Mouse (Mus musculus) hindbrain, embryonic 15.5 days (tissue): ENCODE measurements at regions not wholly inside any gene's neighbourhood (a gene's known extent, or its start where the extent isn't known, plus 50 kb on each side); places are given as distances from the start of the nearest gene placed in this dataset.

Experiments used
- ATAC-seq: fragments of 200-750 bp; cut with Nextera tagmentation; 2 replicates; pipeline ENCODE4 v1.8.0; 2017; ENCODE audit warnings: low read depth, moderate number of reproducible peaks, moderate TSS enrichment; ENCODE audit not compliant: low FRiP score
- H3K27ac ChIP-seq: fragments of 300-500 bp; sonication (generic); replicated peaks from 2 replicates; pipeline ENCODE4 v1.5.1; 2015; ENCODE audit warnings: mild to moderate bottlenecking, inconsistent platforms
- H3K27me3 ChIP-seq: fragments of 300-500 bp; sonication (generic); 2 replicates; pipeline ENCODE4 v1.6.1; 2015; ENCODE audit warnings: control low read depth, inconsistent platforms
- H3K36me3 ChIP-seq: fragments of 300-500 bp; sonication (generic); 2 replicates; pipeline ENCODE4 v1.6.1; 2015; ENCODE audit warnings: control low read depth, inconsistent platforms
- H3K4me1 ChIP-seq: fragments of 300-500 bp; sonication (generic); replicated peaks from 2 replicates; pipeline ENCODE4 v1.6.1; 2015; ENCODE audit warnings: control low read depth, inconsistent platforms
- H3K4me2 ChIP-seq: fragments of 300-500 bp; sonication (generic); 2 replicates; pipeline ENCODE4 v1.6.1; 2015; ENCODE audit warnings: moderate library complexity, mild to moderate bottlenecking, inconsistent platforms
- H3K4me3 ChIP-seq: fragments of 300-500 bp; sonication (generic); 2 replicates; pipeline ENCODE4 v1.5.1; 2015; ENCODE audit warnings: mild to moderate bottlenecking, inconsistent platforms
- H3K9ac ChIP-seq: fragments of 300-500 bp; sonication (generic); 2 replicates; pipeline ENCODE4 v1.6.1; 2015; ENCODE audit warnings: inconsistent platforms
- H3K9me3 ChIP-seq: fragments of 300-500 bp; sonication (generic); 2 replicates; pipeline ENCODE4 v1.6.1; 2016; ENCODE audit warnings: control low read depth, inconsistent platforms
- WGBS: fragments of 180-500 bp; shearing (Covaris S2); methylation state at CpG from one replicate; pipeline ENCODE4 v1.1.7; 2015; 5-methylcytosine and 5-hydroxymethylcytosine counted together

- Histone ChIP-seq H3K36me3 (no peaks in the 10 kb centered on the region), H3K27me3 (no peaks in the 10 kb centered on the region), H3K27ac (no peak overlapping the region), H3K4me2 (no peak overlapping the region), H3K4me1 (no peaks in the 10 kb centered on the region), H3K9ac (no peak overlapping the region), H3K4me3 (no peak overlapping the region), H3K9me3 (no peaks in the 10 kb centered on the region)
- no peak for ATAC-seq
Measured at GRCm38 (mm10) chr2:48513848-48514247, 300.1 kb upstream of the Acvr2a start.

- Histone ChIP-seq H3K27me3 (no peaks in the 10 kb centered on the region), H3K36me3 (no peaks in the 10 kb centered on the region), H3K27ac (no peak overlapping the region), H3K9ac (no peak overlapping the region), H3K4me1 (no peaks in the 10 kb centered on the region), H3K9me3 (no peaks in the 10 kb centered on the region), H3K4me3 (no peak overlapping the region), H3K4me2 (no peak overlapping the region)
- ATAC-seq = no peak
- WGBS = 70% methylated on average over 5 of the region's 5 CpGs
Measured at GRCm38 (mm10) chr2:48519838-48520404, 294.0 kb upstream of the Acvr2a start.

GRCm38 (mm10) chr2:48520535-48520971, 293.4 kb upstream of the Acvr2a start:
- Histone ChIP-seq H3K4me1 (no peaks in the 10 kb centered on the region), H3K36me3 (no peaks in the 10 kb centered on the region), H3K27ac (no peak overlapping the region), H3K9ac (no peak overlapping the region), H3K4me3 (no peak overlapping the region), H3K27me3 (no peaks in the 10 kb centered on the region), H3K4me2 (no peak overlapping the region), H3K9me3 (no peaks in the 10 kb centered on the region)
- 70% methylated on average over 2 of the region's 2 CpGs for WGBS
- no peak for ATAC-seq

- Histone ChIP-seq H3K4me3 (no peak overlapping the region), H3K27ac (no peak overlapping the region), H3K27me3 (no peaks in the 10 kb centered on the region), H3K4me1 (peaks cover 10% of the 10 kb centered on the region), H3K36me3 (no peaks in the 10 kb centered on the region), H3K9me3 (no peaks in the 10 kb centered on the region), H3K4me2 (no peak overlapping the region), H3K9ac (no peak overlapping the region)
- ATAC-seq = no peak
- WGBS = 94% methylated on average over 2 of the region's 2 CpGs
Measured at GRCm38 (mm10) chr2:48535453-48535852, 278.5 kb upstream of the Acvr2a start.

GRCm38 (mm10) chr2:48536930-48537329, 277.0 kb upstream of the Acvr2a start:
- H3K9ac ChIP-seq = no peak overlapping the region
- no peaks in the 10 kb centered on the region for H3K9me3 ChIP-seq
- H3K27ac ChIP-seq = no peak overlapping the region
- peaks cover 10% of the 10 kb centered on the region for H3K4me1 ChIP-seq
- H3K36me3 ChIP-seq = no peaks in the 10 kb centered on the region
- no peak overlapping the region for H3K4me3 ChIP-seq
- WGBS = 71% methylated on average over 4 of the region's 4 CpGs
- ATAC-seq = no peak
- H3K4me2 ChIP-seq = no peak overlapping the region
- H3K27me3 ChIP-seq = no peaks in the 10 kb centered on the region

- peak overlapping the region; percentile 39 for H3K9ac ChIP-seq
- H3K27ac ChIP-seq = peak overlapping the region; percentile 60
- H3K36me3 ChIP-seq = no peaks in the 10 kb centered on the region
- H3K4me2 ChIP-seq = peak overlapping the region; percentile 57
- H3K4me3 ChIP-seq = peak overlapping the region; percentile 28
- no peaks in the 10 kb centered on the region for H3K9me3 ChIP-seq
- WGBS = 11% methylated on average over 13 of the region's 13 CpGs
- no peaks in the 10 kb centered on the region for H3K27me3 ChIP-seq
- peaks cover 10% of the 10 kb centered on the region for H3K4me1 ChIP-seq
- ATAC-seq = peak; percentile 92
Measured at GRCm38 (mm10) chr2:48538668-48539341, 275.1 kb upstream of the Acvr2a start.

GRCm38 (mm10) chr2:48539465-48540055, 274.3 kb upstream of the Acvr2a start:
- Histone ChIP-seq H3K9ac (no peak overlapping the region), H3K27ac (no peak overlapping the region), H3K36me3 (no peaks in the 10 kb centered on the region), H3K4me3 (no peak overlapping the region), H3K4me2 (peak overlapping the region; percentile 57), H3K4me1 (peaks cover 10% of the 10 kb centered on the region), H3K27me3 (no peaks in the 10 kb centered on the region), H3K9me3 (no peaks in the 10 kb centered on the region)
- no peak for ATAC-seq
- WGBS = 54% methylated on average over 4 of the region's 4 CpGs

GRCm38 (mm10) chr2:48544377-48544776, 269.5 kb upstream of the Acvr2a start:
- no peak overlapping the region for H3K27ac ChIP-seq
- H3K27me3 ChIP-seq = no peaks in the 10 kb centered on the region
- no peaks in the 10 kb centered on the region for H3K36me3 ChIP-seq
- no peaks in the 10 kb centered on the region for H3K9me3 ChIP-seq
- no peak overlapping the region for H3K4me3 ChIP-seq
- 67% methylated on average over 4 of the region's 4 CpGs for WGBS
- H3K4me1 ChIP-seq = no peaks in the 10 kb centered on the region
- H3K4me2 ChIP-seq = no peak overlapping the region
- no peak overlapping the region for H3K9ac ChIP-seq
- no peak for ATAC-seq

GRCm38 (mm10) chr2:48545072-48545471, 268.8 kb upstream of the Acvr2a start:
- 64% methylated on average over 4 of the region's 4 CpGs for WGBS
- H3K27ac ChIP-seq = no peak overlapping the region
- no peak overlapping the region for H3K4me3 ChIP-seq

GRCm38 (mm10) chr2:48545679-48546078, 268.2 kb upstream of the Acvr2a start:
- Histone ChIP-seq H3K27ac (no peak overlapping the region), H3K9ac (no peak overlapping the region), H3K4me3 (no peak overlapping the region), H3K4me2 (no peak overlapping the region), H3K4me1 (no peaks in the 10 kb centered on the region), H3K36me3 (no peaks in the 10 kb centered on the region), H3K27me3 (no peaks in the 10 kb centered on the region), H3K9me3 (no peaks in the 10 kb centered on the region)
- WGBS = 53% methylated on average over 4 of the region's 4 CpGs
- no peak for ATAC-seq

More at GRCm38 (mm10) chr2:48545072-48545471, 268.8 kb upstream of the Acvr2a start:
- Histone ChIP-seq H3K36me3 (no peaks in the 10 kb centered on the region), H3K4me1 (no peaks in the 10 kb centered on the region), H3K9ac (no peak overlapping the region), H3K4me2 (no peak overlapping the region), H3K9me3 (no peaks in the 10 kb centered on the region), H3K27me3 (no peaks in the 10 kb centered on the region)
- ATAC-seq = no peak

GRCm38 (mm10) chr2:48546194-48546593, 267.7 kb upstream of the Acvr2a start:
- no peak overlapping the region for H3K9ac ChIP-seq
- H3K36me3 ChIP-seq = no peaks in the 10 kb centered on the region
- no peaks in the 10 kb centered on the region for H3K4me1 ChIP-seq
- H3K9me3 ChIP-seq = no peaks in the 10 kb centered on the region
- no peak overlapping the region for H3K27ac ChIP-seq
- H3K27me3 ChIP-seq = no peaks in the 10 kb centered on the region
- no peak overlapping the region for H3K4me2 ChIP-seq
- no peak overlapping the region for H3K4me3 ChIP-seq
- WGBS = 92% methylated on average over 4 of the region's 4 CpGs
- ATAC-seq = no peak

- no peak overlapping the region for H3K9ac ChIP-seq
- no peak overlapping the region for H3K4me3 ChIP-seq
- no peak overlapping the region for H3K4me2 ChIP-seq
- no peaks in the 10 kb centered on the region for H3K36me3 ChIP-seq
- H3K27me3 ChIP-seq = no peaks in the 10 kb centered on the region
- H3K9me3 ChIP-seq = no peaks in the 10 kb centered on the region
- ATAC-seq = no peak
- WGBS = 84% methylated on average over 3 of the region's 3 CpGs
- no peak overlapping the region for H3K27ac ChIP-seq
- H3K4me1 ChIP-seq = no peaks in the 10 kb centered on the region
Measured at GRCm38 (mm10) chr2:48556600-48556999, 257.3 kb upstream of the Acvr2a start.
